Mouse (Mus musculus) lung, embryonic 14.5 days (tissue): ENCODE data around the gene Gsdma3. TPM values are rescaled to one million over a fixed set of nuclear protein-coding genes. Genes with fewer than 3 reads are reported as not detected.
"Not testable (repeated sequence)": the region's sequence is repeated elsewhere in the genome, so short reads cannot be mapped to it uniquely, and the experiment has no call there.

Experiments used
- ATAC-seq: fragments of 200-750 bp; cut with Nextera tagmentation; 2 replicates; pipeline ENCODE4 v1.8.0; 2017; ENCODE audit warnings: mild to moderate bottlenecking, moderate TSS enrichment, moderate library complexity; ENCODE audit not compliant: insufficient read depth
- DNase-seq: peaks from one replicate; pipeline ENCODE4 v3.0.0-alpha.2; 2015
- H3K27ac ChIP-seq: fragments of 300-500 bp; sonication (generic); 2 replicates; pipeline ENCODE4 v1.5.1; 2014; ENCODE audit warnings: low read depth, mild to moderate bottlenecking, moderate library complexity
- H3K27me3 ChIP-seq: fragments of 300-500 bp; sonication (generic); 2 replicates; pipeline ENCODE4 v1.6.1; 2014; ENCODE audit warnings: low read length, control low read depth; ENCODE audit not compliant: insufficient read depth
- H3K36me3 ChIP-seq: fragments of 300-500 bp; sonication (generic); 2 replicates; pipeline ENCODE4 v1.6.1; 2014; ENCODE audit warnings: control low read depth; ENCODE audit not compliant: insufficient read depth
- H3K4me1 ChIP-seq: fragments of 300-500 bp; sonication (generic); 2 replicates; pipeline ENCODE4 v1.6.1; 2014; ENCODE audit warnings: antibody characterized with exemption, control low read depth; ENCODE audit not compliant: insufficient read depth
- H3K4me2 ChIP-seq: fragments of 300-500 bp; sonication (generic); 2 replicates; pipeline ENCODE4 v1.6.1; 2014; ENCODE audit warnings: mild to moderate bottlenecking
- H3K4me3 ChIP-seq: fragments of 300-500 bp; sonication (generic); 2 replicates; pipeline ENCODE4 v1.5.1; 2014; ENCODE audit warnings: low read depth, low read length
- H3K9ac ChIP-seq: fragments of 300-500 bp; sonication (generic); 2 replicates; pipeline ENCODE4 v1.6.1; 2014
- H3K9me3 ChIP-seq: fragments of 300-500 bp; sonication (generic); 2 replicates; pipeline ENCODE4 v1.6.1; 2016; ENCODE audit warnings: low read depth, low read length, control low read depth
- CTCF ChIP-seq: IDR thresholded peaks from 2 replicates; pipeline ENCODE4 v1.5.1; 2016; ENCODE audit warnings: antibody characterized with exemption, low read depth
- WGBS: fragments of 180-500 bp; shearing (Covaris S2); extraction: QIAGEN DNeasy Blood & Tissue Kit; methylation state at CpG from one replicate; pipeline ENCODE4 v1.1.7; 2014; 5-methylcytosine and 5-hydroxymethylcytosine counted together
- polyA plus RNA-seq: library from polyadenylated mRNA; unstranded; fragments of >200 nt; fragmentation: Nextera tagmentation; extraction: Ambion mirVana; gene quantifications from 2 replicates; pipeline ENCODE4 v1.2.1, GENCODE M21; 2014

The Gsdma3 gene
- polyA plus RNA-seq, 1 experiment from 2014 or later: not detected

DNA sequence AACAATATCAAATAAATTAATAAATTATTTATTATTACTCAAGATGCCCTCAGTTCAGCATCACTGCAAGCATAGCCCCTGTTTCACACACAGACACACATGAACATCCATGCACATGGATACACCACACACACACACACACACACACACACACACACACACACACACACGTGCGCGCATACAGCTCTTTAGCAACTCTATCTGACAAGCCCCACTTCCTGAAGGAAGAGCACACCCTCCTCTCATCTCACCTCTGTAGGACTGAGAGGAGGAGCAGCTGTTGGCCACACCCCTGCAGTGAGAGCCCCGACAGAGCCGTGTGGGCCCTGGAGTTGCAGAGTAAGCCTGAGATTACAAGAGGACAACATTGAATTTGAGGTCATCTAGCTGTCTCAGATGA lies 13.9 kb downstream of the Gsdma3 start:
- TF ChIP-seq CTCF: no peak
- Histone ChIP-seq H3K4me1 (no peaks in the 10 kb centered on the region), H3K4me3 (no peak overlapping the region), H3K9me3 (no peaks in the 10 kb centered on the region), H3K36me3 (no peaks in the 10 kb centered on the region), H3K27me3 (no peaks in the 10 kb centered on the region), H3K9ac (no peak overlapping the region), H3K27ac (no peak overlapping the region), H3K4me2 (no peak overlapping the region)
- no peak for DNase-seq
- ATAC-seq: no peak
- WGBS: 42% methylated on average over 5 of the region's 5 CpGs

DNA sequence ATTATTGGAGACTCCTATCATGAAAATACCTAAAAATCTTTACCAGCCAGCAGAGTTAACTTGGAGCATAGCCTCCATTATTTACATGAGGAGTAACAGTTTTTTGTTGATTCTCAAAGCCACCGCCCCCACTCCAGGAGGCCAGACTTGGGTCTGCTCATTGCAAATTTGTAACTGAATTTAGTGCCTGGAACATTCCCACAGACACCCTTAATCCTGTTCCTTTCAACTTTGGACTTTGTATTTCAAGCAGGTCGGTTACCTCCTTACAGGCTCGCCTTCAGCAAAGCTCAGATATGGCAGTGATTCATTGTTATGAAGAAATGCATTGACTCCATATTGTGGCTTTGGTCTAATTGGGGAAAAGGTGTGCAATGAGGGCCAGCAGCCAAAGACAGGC lies 18.6 kb downstream of the Gsdma3 start:
- 73% methylated on average over 3 of the region's 3 CpGs for WGBS
- H3K4me3 ChIP-seq: no peak overlapping the region
- no peak for TF ChIP-seq CTCF
- H3K27me3 ChIP-seq: no peaks in the 10 kb centered on the region
- no peaks in the 10 kb centered on the region for H3K36me3 ChIP-seq
- no peaks in the 10 kb centered on the region for H3K4me1 ChIP-seq
- no peaks in the 10 kb centered on the region for H3K9me3 ChIP-seq
- DNase-seq: no peak
- H3K9ac ChIP-seq: no peak overlapping the region
- no peak overlapping the region for H3K27ac ChIP-seq
- no peak overlapping the region for H3K4me2 ChIP-seq
- no peak for ATAC-seq

DNA sequence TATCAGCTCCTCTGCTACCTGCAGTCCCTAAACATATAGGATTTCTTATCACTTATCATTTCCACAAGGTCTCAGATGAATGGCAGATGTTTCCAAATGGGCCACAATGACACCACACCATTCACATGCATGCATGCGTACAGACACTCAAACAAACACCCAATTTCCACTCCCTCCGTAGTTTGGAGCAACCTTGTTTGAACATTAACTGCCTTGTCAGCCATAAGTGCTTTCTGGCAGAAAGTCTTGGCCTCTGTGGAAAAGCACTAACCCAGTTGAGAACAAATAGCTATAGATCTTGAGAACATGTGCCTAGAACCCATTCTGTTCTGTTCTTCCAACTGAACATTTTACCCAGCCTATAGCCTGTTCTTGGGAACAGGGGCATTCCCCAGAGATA lies 19.8 kb downstream of the Gsdma3 start:
- TF ChIP-seq CTCF: no peak
- H3K27me3 ChIP-seq: no peaks in the 10 kb centered on the region
- H3K27ac ChIP-seq: no peak overlapping the region
- no peak overlapping the region for H3K4me3 ChIP-seq
- H3K36me3 ChIP-seq: no peaks in the 10 kb centered on the region
- no peak for DNase-seq
- no peak overlapping the region for H3K9ac ChIP-seq
- 61% methylated on average over 2 of the region's 2 CpGs for WGBS
- H3K9me3 ChIP-seq: no peaks in the 10 kb centered on the region
- no peak overlapping the region for H3K4me2 ChIP-seq
- no peaks in the 10 kb centered on the region for H3K4me1 ChIP-seq
- no peak for ATAC-seq

DNA sequence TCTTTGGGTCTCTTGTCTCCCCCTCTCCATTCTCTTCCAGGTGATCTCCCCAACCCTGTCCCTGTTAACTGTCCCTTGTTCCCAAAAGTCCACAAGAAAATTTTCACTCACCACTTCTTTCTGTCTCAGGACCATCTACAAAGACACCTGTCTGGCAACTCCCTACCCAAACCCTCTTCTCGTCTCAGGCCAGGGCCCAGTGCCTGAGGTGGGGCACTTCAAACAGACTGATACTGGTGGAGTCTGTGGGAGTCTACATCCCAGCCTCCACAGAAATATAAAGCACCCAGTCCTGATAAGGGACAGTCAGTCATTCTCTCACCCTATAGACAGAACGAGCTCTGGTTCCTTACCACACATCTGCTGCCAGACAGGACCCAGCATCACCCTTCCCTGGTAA lies 20.3 kb downstream of the Gsdma3 start, which contains the start of gene Gsdma2:
Gsdma2 (plus strand) TSS at position 301 of the 400 bp plus-strand sequence.
- Histone ChIP-seq H3K9me3 (no peaks in the 10 kb centered on the region), H3K4me1 (no peaks in the 10 kb centered on the region), H3K4me2 (no peak within 1 kb of the TSS), H3K9ac (no peak within 1 kb of the TSS), H3K27me3 (no peaks in the 10 kb centered on the region), H3K36me3 (no peaks in the 10 kb centered on the region), H3K4me3 (no peak within 1 kb of the TSS), H3K27ac (no peak within 1 kb of the TSS)
- no peak for TF ChIP-seq CTCF
- DNase-seq (no peak), ATAC-seq (no peak)
- 49% methylated on average over 2 of the region's 2 CpGs for WGBS

DNA sequence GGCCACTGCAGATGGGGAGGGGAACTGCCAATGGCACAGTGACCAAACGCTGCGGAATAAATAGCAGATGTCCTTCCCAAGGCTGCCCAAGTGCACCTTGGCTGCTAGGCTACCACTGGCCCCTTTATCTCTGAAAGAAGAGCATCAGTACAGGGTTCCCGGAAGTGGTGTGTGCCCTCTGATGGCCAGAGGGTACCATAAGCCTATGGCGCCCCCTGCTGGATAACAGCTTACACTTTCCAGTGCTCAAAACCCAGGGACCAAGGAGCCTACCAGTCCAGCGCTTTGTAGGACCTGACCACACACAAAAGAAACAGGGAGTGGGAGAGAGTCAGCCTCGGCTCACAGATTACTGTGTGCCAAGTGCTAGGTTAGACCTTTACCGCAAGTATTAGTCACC lies 28.9 kb downstream of the Gsdma3 start:
- H3K9ac ChIP-seq, H3K9me3 ChIP-seq, H3K4me2 ChIP-seq, H3K27me3 ChIP-seq, H3K4me1 ChIP-seq, H3K36me3 ChIP-seq, ATAC-seq, H3K27ac ChIP-seq, H3K4me3 ChIP-seq: not testable (repeated sequence)
- DNase-seq: peak; percentile 75
- WGBS: 11% methylated on average over 7 of the region's 7 CpGs
- TF ChIP-seq CTCF: peak; percentile 70

DNA sequence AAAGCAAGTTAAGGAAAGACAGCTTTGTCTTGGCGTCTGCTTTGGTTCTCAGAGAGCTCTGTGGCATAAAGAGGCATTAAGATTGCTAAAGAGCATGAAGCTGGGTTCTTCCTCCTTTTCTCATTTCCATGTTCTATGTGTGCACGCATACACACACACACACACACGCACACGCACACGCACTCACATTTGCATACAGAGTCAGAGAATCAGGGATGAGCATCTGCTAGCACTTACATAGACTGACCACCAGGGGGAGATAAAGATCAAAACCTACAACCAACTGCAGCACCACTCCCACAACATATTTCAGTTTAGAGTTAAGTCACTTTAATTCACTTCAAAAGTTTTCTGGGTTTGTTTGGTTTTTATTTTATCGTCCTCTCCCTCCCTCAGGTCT lies 34.4 kb downstream of the Gsdma3 start:
- peak; percentile 90 for TF ChIP-seq CTCF
- Histone ChIP-seq H3K4me3 (no peak overlapping the region), H3K27ac (no peak overlapping the region), H3K27me3 (no peaks in the 10 kb centered on the region), H3K4me2 (no peak overlapping the region), H3K9ac (no peak overlapping the region), H3K4me1 (no peaks in the 10 kb centered on the region), H3K36me3 (no peaks in the 10 kb centered on the region), H3K9me3 (no peaks in the 10 kb centered on the region)
- DNase-seq (peak; percentile 81), ATAC-seq (peak; percentile 31; the same call in 1 of the 2 replicates)
- 11% methylated on average over 6 of the region's 6 CpGs for WGBS

DNA sequence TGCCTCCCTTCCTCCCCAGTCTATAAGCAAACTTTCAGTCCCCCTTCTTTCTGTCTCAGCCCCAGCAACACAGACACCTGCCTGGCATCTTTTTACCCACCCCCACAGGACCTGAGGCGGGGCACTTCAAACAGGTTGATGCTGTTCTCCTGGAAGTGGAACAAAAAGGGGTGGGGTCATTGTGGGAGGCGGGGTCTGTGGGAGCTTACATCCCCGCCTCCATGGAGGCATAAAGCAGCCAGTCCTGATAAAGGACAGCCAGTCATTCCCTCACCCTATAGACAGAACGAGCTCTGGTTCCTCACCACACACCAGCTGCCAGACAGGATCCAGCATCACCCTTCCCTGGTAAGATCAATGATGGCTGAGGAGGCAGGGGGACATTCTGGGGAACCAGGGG lies 37.9 kb downstream of the Gsdma3 start, which contains the start of gene Gsdma:
Gsdma (plus strand) TSS at position 261 of the 400 bp plus-strand sequence.
- H3K4me1 ChIP-seq: no peaks in the 10 kb centered on the region
- 0 out of 2 replicates have a peak, but pooled peaks cover 3% of the 10 kb centered on the region for H3K27me3 ChIP-seq
- DNase-seq: no peak
- WGBS: 25% methylated on average over 4 of the region's 4 CpGs
- no peak within 1 kb of the TSS for H3K4me2 ChIP-seq
- H3K27ac ChIP-seq: no peak within 1 kb of the TSS
- H3K36me3 ChIP-seq: no peaks in the 10 kb centered on the region
- TF ChIP-seq CTCF: no peak
- H3K4me3 ChIP-seq: no peak within 1 kb of the TSS
- no peaks in the 10 kb centered on the region for H3K9me3 ChIP-seq
- no peak within 1 kb of the TSS for H3K9ac ChIP-seq
- no peak for ATAC-seq

DNA sequence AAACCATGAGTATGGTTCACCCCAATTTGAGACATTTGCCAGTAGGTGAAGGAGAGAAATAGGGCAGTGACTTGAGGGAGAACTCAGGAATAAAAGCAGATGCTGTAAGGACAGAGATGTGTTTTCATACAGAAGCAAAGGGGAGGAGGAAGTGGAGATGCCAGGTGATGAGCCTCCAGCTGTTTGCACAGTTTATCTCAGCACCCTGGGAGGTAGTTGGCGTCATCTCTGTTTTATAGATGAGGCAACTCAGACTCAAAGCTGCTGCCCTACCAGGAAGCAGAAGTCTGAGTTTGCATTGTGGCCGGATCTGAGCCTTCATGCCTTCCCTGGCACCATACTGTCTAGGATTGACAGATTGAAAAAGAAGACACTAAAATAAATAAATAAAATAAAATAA lies 42.8 kb downstream of the Gsdma3 start:
- Histone ChIP-seq H3K4me1 (no peaks in the 10 kb centered on the region), H3K4me3 (no peak overlapping the region), H3K27me3 (0 out of 2 replicates have a peak, but pooled peaks cover 3% of the 10 kb centered on the region), H3K4me2 (no peak overlapping the region), H3K36me3 (no peaks in the 10 kb centered on the region), H3K9ac (no peak overlapping the region), H3K27ac (no peak overlapping the region), H3K9me3 (no peaks in the 10 kb centered on the region)
- 40% methylated on average over 2 of the region's 2 CpGs for WGBS
- DNase-seq: no peak
- no peak for ATAC-seq
- no peak for TF ChIP-seq CTCF
